Mouse (Mus musculus) neural tube, embryonic 15.5 days (tissue): ENCODE measurements around the gene Nr1d1. TPM values are rescaled to one million over a fixed set of nuclear protein-coding genes. Genes with fewer than 3 reads are reported as not detected.

ENCODE experiments used
- ATAC-seq: fragments of 200-750 bp; cut with Nextera tagmentation; 2 replicates; pipeline ENCODE4 v1.8.0; 2017; ENCODE audit warnings: mild to moderate bottlenecking, moderate TSS enrichment, moderate library complexity; ENCODE audit not compliant: low FRiP score
- H3K27ac ChIP-seq: fragments of 300-500 bp; sonication (generic); replicated peaks from 2 replicates; pipeline ENCODE4 v1.5.1; 2015; ENCODE audit warnings: mild to moderate bottlenecking, inconsistent platforms
- H3K27me3 ChIP-seq: fragments of 300-500 bp; sonication (generic); replicated peaks from 2 replicates; pipeline ENCODE4 v1.6.1; 2015; ENCODE audit warnings: inconsistent platforms
- H3K36me3 ChIP-seq: fragments of 300-500 bp; sonication (generic); 2 replicates; pipeline ENCODE4 v1.6.1; 2015; ENCODE audit warnings: inconsistent platforms
- H3K4me1 ChIP-seq: fragments of 300-500 bp; sonication (generic); 2 replicates; pipeline ENCODE4 v1.6.1; 2015; ENCODE audit warnings: inconsistent platforms
- H3K4me2 ChIP-seq: fragments of 300-500 bp; sonication (generic); 2 replicates; pipeline ENCODE4 v1.6.1; 2015; ENCODE audit warnings: inconsistent platforms, mild to moderate bottlenecking, moderate library complexity
- H3K4me3 ChIP-seq: fragments of 300-500 bp; sonication (generic); replicated peaks from 2 replicates; pipeline ENCODE4 v1.5.1; 2015; ENCODE audit warnings: mild to moderate bottlenecking, inconsistent platforms
- H3K9ac ChIP-seq: fragments of 300-500 bp; sonication (generic); replicated peaks from 2 replicates; pipeline ENCODE4 v1.6.1; 2015; ENCODE audit warnings: mild to moderate bottlenecking, inconsistent platforms
- H3K9me3 ChIP-seq: fragments of 300-500 bp; sonication (generic); replicated peaks from 2 replicates; pipeline ENCODE4 v1.6.1; 2016; ENCODE audit warnings: inconsistent platforms
- WGBS: fragments of 180-500 bp; shearing (Covaris S2); methylation state at CpG from one replicate; pipeline ENCODE4 v1.1.7; 2015; ENCODE audit warnings: mixed read lengths; 5-methylcytosine and 5-hydroxymethylcytosine counted together
- polyA plus RNA-seq: library from polyadenylated mRNA; unstranded; fragments of >200 nt; fragmentation: Nextera tagmentation; extraction: Ambion mirVana; gene quantifications from 2 replicates; pipeline ENCODE4 v1.2.1, GENCODE M21; 2015

Gene Nr1d1
- polyA plus RNA-seq, 1 experiment from 2014 or later, result 4.0 TPM

DNA sequence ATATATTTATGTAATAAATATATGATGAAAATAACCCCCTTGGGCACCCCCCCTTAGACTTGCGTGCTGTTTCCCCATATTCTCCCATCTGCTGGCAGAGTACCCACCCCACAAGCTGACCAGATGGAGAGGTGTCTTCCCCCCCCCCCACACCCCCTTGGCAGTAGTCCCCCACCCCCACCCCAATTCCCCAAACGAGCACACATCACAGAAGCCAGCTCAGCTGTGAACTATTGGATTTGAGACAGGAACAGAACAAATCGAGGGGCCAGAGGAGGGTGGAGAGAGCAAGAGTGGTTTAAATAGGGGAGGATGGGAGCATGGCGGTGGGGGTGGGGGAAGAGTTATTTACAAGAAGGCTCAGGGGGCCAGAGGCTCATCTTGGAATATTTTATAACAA, 7.4 kb downstream of the Nr1d1 start:
- peak overlapping the region; percentile 41 for H3K4me2 ChIP-seq
- no peaks in the 10 kb centered on the region for H3K9me3 ChIP-seq
- peaks cover 53% of the 10 kb centered on the region for H3K36me3 ChIP-seq
- peaks cover 52% of the 10 kb centered on the region for H3K4me1 ChIP-seq
- 11% methylated on average over 4 of the region's 4 CpGs for WGBS
- H3K9ac ChIP-seq, result no peak overlapping the region
- no peak for ATAC-seq
- no peaks in the 10 kb centered on the region for H3K27me3 ChIP-seq
- H3K4me3 ChIP-seq, result peak overlapping the region; percentile 9; the same call in 1 of the 2 replicates
- H3K27ac ChIP-seq, result peak overlapping the region; percentile 82

DNA sequence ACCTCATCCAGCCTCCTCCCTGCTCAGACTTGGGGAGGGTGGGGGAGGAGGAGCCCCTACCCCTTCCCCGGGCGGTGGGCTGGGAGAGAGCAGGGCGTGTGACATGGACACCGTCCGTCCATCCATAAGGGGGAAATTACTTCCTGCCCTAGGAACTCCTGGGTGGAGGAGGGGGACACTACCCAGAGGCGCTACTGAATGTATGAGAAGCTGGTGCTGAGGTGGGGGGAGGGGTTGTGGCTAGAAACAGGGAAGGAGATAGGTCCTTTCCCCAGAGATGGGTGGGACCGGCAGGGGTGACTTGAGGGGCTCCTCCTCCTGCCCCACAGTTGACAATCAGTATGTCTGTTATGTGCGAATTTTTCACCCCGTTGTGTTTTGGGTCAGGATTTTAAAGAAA, 7.9 kb downstream of the Nr1d1 start:
- Histone ChIP-seq H3K27me3 (no peaks in the 10 kb centered on the region), H3K36me3 (peaks cover 56% of the 10 kb centered on the region), H3K9ac (no peak overlapping the region), H3K27ac (peak overlapping the region; percentile 82; the same call in 1 of the 2 replicates), H3K9me3 (no peaks in the 10 kb centered on the region), H3K4me2 (0 out of 2 replicates have a peak overlapping the region, but pooled peaks have one; percentile 7), H3K4me3 (no peak overlapping the region), H3K4me1 (peaks cover 48% of the 10 kb centered on the region)
- no peak for ATAC-seq
- 16% methylated on average over 9 of the region's 9 CpGs for WGBS

GRCm38 (mm10) chr11:98766816-98767215, 8.3 kb downstream of the Nr1d1 start:
- Histone ChIP-seq H3K4me3 (no peak overlapping the region), H3K27me3 (no peaks in the 10 kb centered on the region), H3K27ac (peak overlapping the region; percentile 60; the same call in 1 of the 2 replicates), H3K9me3 (no peaks in the 10 kb centered on the region), H3K4me2 (0 out of 2 replicates have a peak overlapping the region, but pooled peaks have one; percentile 7), H3K36me3 (peaks cover 61% of the 10 kb centered on the region), H3K9ac (no peak overlapping the region; the same call in 1 of the 2 replicates), H3K4me1 (peaks cover 43% of the 10 kb centered on the region)
- WGBS, result 23% methylated on average over 5 of the region's 5 CpGs
- ATAC-seq, result 0 out of 2 replicates have a peak, but pooled peaks have one; percentile 6

GRCm38 (mm10) chr11:98766346-98766745, 8.8 kb downstream of the Nr1d1 start:
- Histone ChIP-seq H3K9ac (no peak overlapping the region; the same call in 1 of the 2 replicates), H3K4me1 (peaks cover 41% of the 10 kb centered on the region), H3K9me3 (no peaks in the 10 kb centered on the region), H3K27ac (peak overlapping the region; percentile 60; the same call in 1 of the 2 replicates), H3K27me3 (no peaks in the 10 kb centered on the region), H3K4me2 (no peak overlapping the region), H3K36me3 (peaks cover 64% of the 10 kb centered on the region), H3K4me3 (no peak overlapping the region)
- no peak for ATAC-seq
- WGBS, result 19% methylated on average over 2 of the region's 2 CpGs

DNA sequence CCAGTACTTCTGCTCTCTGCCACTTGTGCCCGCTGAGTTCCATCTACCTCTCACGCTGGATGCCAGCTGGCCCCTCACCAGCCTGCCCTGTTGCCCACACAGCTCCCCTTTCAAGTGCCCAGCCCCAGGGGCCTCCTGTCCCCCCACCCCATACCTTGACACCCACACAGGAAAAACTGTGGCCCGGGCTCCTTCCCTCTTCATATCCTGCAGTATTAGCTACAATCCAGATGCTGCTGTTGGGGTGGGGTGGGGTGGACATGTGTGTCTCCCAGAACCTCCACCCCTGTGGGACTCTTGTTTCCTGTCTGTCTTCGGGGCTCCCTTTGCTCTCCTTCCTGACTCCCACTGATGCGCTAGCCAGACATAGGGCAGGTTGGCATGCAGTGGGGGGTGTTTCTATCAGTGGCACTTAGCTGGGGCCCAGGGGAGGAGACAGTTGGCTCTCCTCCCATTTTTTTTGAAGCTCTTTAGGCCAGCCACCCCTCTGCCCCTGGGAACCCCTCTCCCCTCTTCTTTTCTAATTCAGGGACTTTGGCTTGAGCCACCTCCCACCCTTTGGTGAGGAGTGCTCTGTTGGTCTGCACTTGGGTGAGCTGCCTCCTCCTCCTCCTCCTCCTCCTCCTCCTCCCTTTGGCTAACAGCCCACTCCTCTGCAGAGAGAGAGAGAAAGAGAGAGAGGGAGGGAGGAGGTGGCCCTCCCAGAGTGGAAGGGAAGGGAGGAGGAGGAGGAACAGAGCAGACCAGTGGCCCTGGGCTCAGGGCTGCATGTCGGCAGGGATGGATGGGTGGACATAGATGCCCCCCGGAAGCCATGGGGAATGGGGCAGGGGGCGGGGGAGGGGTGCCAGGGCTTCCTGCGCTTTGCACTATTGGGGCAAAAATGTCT, 9.5 kb downstream of the Nr1d1 start:
- Histone ChIP-seq H3K4me1 (peaks cover 41% of the 10 kb centered on the region), H3K36me3 (peaks cover 68% of the 10 kb centered on the region), H3K9ac (no peak overlapping the region), H3K4me2 (no peak overlapping the region), H3K9me3 (no peaks in the 10 kb centered on the region), H3K4me3 (no peak overlapping the region), H3K27me3 (no peaks in the 10 kb centered on the region), H3K27ac (peak overlapping the region; percentile 70)
- WGBS, result 44% methylated on average over 5 of the region's 9 CpGs
- ATAC-seq, result peak; percentile 13; the same call in 1 of the 2 replicates

GRCm38 (mm10) chr11:98764746-98765145, 10.4 kb downstream of the Nr1d1 start:
- Histone ChIP-seq H3K9ac (no peak overlapping the region), H3K4me2 (no peak overlapping the region), H3K27me3 (no peaks in the 10 kb centered on the region), H3K27ac (peak overlapping the region; percentile 70; the same call in 1 of the 2 replicates), H3K36me3 (peaks cover 63% of the 10 kb centered on the region), H3K9me3 (no peaks in the 10 kb centered on the region), H3K4me1 (peaks cover 41% of the 10 kb centered on the region), H3K4me3 (no peak overlapping the region)
- no peak for ATAC-seq

- Histone ChIP-seq H3K9me3 (no peaks in the 10 kb centered on the region), H3K36me3 (peaks cover 60% of the 10 kb centered on the region), H3K9ac (no peak overlapping the region), H3K27me3 (no peaks in the 10 kb centered on the region), H3K27ac (no peak overlapping the region), H3K4me3 (no peak overlapping the region), H3K4me1 (peaks cover 41% of the 10 kb centered on the region), H3K4me2 (no peak overlapping the region)
- ATAC-seq, result no peak
- 88% methylated on average over 18 of the region's 18 CpGs for WGBS
Observed at GRCm38 (mm10) chr11:98764091-98764490, 11.0 kb downstream of the Nr1d1 start.

GRCm38 (mm10) chr11:98763502-98763861, 11.7 kb downstream of the Nr1d1 start:
- Histone ChIP-seq H3K27ac (no peak overlapping the region), H3K9ac (no peak overlapping the region), H3K4me1 (peaks cover 35% of the 10 kb centered on the region), H3K27me3 (no peaks in the 10 kb centered on the region), H3K4me2 (no peak overlapping the region), H3K36me3 (peaks cover 58% of the 10 kb centered on the region), H3K4me3 (no peak overlapping the region), H3K9me3 (no peaks in the 10 kb centered on the region)
- WGBS, result 89% methylated on average over 8 of the region's 8 CpGs
- no peak for ATAC-seq

DNA sequence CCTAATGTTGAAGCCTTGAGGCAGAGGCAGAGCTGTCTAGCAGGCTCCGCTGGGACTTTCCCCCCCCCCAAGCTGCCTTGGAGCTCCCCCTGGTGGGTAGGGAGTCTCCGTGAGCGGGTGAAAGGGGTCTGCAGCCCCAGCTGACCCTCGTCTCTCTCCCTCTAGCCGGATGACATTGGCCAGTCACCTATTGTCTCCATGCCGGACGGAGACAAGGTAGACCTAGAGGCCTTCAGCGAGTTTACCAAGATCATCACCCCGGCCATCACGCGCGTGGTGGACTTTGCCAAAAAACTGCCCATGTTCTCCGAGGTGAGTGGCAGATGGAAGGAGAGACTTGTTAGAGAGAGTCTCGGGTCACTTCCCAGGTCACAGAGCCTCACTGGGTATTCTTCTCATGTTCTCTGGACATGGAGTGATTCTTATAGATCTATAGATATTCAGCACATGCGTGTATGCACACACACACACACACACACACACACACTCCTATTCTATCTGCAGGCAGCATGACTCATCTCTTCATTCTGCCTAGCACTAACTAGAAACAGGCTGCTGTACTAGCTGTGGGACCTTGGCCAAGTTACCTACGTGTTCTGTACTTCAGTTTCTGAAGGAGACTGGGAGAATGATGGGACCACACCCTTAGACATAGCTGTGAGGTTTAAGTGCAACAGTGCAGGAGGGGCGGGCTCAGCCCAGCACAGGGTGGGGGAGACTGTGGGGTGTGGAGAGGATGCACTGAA, 12.2 kb downstream of the Nr1d1 start:
- H3K27ac ChIP-seq, result no peak overlapping the region
- no peak overlapping the region for H3K4me2 ChIP-seq
- ATAC-seq, result no peak
- H3K9me3 ChIP-seq, result no peaks in the 10 kb centered on the region
- H3K4me1 ChIP-seq, result peaks cover 30% of the 10 kb centered on the region
- no peaks in the 10 kb centered on the region for H3K27me3 ChIP-seq
- no peak overlapping the region for H3K9ac ChIP-seq
- no peak overlapping the region for H3K4me3 ChIP-seq
- H3K36me3 ChIP-seq, result peaks cover 59% of the 10 kb centered on the region
- 69% methylated on average over 17 of the region's 17 CpGs for WGBS

- ATAC-seq, result no peak
- no peaks in the 10 kb centered on the region for H3K9me3 ChIP-seq
- no peaks in the 10 kb centered on the region for H3K27me3 ChIP-seq
- no peak overlapping the region for H3K9ac ChIP-seq
- no peak overlapping the region for H3K4me2 ChIP-seq
- peaks cover 69% of the 10 kb centered on the region for H3K36me3 ChIP-seq
- peaks cover 20% of the 10 kb centered on the region for H3K4me1 ChIP-seq
- H3K4me3 ChIP-seq, result no peak overlapping the region
- 94% methylated on average over 4 of the region's 4 CpGs for WGBS
- no peak overlapping the region for H3K27ac ChIP-seq
Observed at GRCm38 (mm10) chr11:98761939-98762338, 13.2 kb downstream of the Nr1d1 start.

- H3K4me2 ChIP-seq, result no peak overlapping the region
- 90% methylated on average over 12 of the region's 12 CpGs for WGBS
- no peak overlapping the region for H3K27ac ChIP-seq
- no peaks in the 10 kb centered on the region for H3K9me3 ChIP-seq
- peaks cover 59% of the 10 kb centered on the region for H3K36me3 ChIP-seq
- H3K9ac ChIP-seq, result no peak overlapping the region
- no peak overlapping the region for H3K4me3 ChIP-seq
- no peak for ATAC-seq
- no peaks in the 10 kb centered on the region for H3K27me3 ChIP-seq
- peaks cover 39% of the 10 kb centered on the region for H3K4me1 ChIP-seq
Observed at GRCm38 (mm10) chr11:98756711-98757110, 18.4 kb downstream of the Nr1d1 start.
